Mouse (Mus musculus) megakaryocyte, embryonic 14.5 days (primary cell): Measurements from ENCODE around the gene Tmem131l.

ENCODE experiments used
- FLI1 ChIP-seq: IDR thresholded peaks from 2 replicates; pipeline ENCODE4 v1.6.1; 2012; ENCODE audit warnings: low read length, inconsistent platforms, mixed read lengths
- GATA1 ChIP-seq: IDR thresholded peaks from 3 replicates; pipeline ENCODE4 v1.6.1; 2012; ENCODE audit warnings: mixed read lengths, low read length, inconsistent platforms, borderline replicate concordance

DNA sequence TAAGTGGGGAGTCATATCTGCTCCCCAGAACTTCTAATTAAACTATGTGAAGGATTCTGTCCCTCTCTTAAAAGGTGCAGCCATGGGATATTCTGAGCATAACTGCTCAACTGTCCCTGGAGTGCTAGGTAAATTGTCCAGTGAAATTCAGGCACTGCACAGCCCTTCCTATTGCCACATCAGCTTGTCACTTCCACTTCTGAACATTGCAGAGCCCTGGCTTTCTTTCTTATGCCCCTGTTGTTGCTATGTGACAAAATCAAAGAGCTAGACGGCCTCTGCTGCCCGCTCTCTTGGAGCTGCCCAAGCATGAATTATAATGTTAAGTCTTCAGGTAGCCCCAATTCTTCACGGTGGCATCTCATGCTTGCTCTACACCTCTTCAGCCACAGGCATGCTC, 180.9 kb downstream of the Tmem131l start:
- TF ChIP-seq GATA1, result no peak
- TF ChIP-seq FLI1, result no peak
